Mouse (Mus musculus): Measurements from ENCODE around the gene Gm21891.
"Not testable (repeated sequence)": the region's sequence is repeated elsewhere in the genome, so short reads cannot be mapped to it uniquely, and the experiment has no call there.

DNA sequence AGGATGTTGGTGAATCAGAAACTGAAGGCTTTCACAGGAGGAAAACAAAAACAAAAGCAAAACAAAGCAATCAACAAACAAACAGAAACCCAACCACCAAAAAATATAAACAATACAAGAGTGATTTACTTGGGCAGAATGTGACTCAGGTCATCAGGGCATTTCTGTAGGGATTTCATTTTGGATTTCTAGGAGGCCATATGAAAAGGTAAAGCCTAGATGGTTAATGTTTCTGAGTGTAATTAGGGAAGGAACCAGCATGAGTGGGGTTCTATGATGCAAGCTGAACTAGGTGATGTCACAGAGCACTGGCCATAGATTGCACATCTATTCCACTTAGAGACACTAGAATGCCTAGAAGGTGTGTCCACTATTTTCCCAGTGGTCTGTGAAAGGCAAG, 28.4 kb upstream of the Gm21891 start, which contains the start of gene Gm21425:
- TF ChIP-seq GATA1, TAL1 (IDR thresholded peaks at IDR 0.05; ENCODE audit: low read length): not testable (repeated sequence)

Data from erythroblast, embryonic 14.5 days (primary cell).